Mouse (Mus musculus) MN1 (cell line): ENCODE measurements around the gene Sntg2.
A peak's percentile ranks its signal among the peaks of the same experiment; 100 is the strongest.

ENCODE experiments used
- DNase-seq: peaks from one replicate; pipeline ENCODE4 v3.0.0-alpha.2; 2016; ENCODE audit warnings: low spot score

Sntg2 gene

DNA sequence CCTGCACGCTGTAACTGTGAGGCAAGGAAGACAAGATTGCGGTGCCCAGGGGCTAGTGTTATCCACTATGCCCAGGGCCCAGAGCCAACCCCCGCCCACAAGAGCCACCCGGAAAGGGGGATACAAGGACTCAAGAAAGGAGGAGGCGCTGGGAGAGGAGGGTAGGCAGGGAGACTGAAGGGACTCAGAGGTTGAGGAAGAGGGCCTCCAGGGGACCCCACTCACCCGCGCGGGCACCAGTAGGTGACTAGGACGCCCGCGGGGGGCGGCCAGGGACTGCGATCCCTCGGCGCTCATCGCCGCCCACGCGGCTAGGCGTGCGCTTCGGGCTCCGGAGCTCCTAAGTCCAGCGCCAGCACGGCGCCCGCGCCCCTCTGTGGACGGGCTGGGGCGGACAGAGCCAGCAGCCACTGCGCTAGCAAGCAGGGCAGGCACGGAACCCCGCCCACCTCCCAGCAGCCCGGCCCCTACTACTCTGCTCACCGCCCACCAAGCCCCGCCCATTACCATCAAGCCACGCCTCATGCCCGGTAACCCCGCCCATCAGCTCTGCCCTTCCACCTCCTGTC lies at the start of gene Sntg2:
Gene Sntg2, minus strand, starts transcription at position 443 of the 569 bp plus-strand sequence.
- DNase-seq, result no peak

DNA sequence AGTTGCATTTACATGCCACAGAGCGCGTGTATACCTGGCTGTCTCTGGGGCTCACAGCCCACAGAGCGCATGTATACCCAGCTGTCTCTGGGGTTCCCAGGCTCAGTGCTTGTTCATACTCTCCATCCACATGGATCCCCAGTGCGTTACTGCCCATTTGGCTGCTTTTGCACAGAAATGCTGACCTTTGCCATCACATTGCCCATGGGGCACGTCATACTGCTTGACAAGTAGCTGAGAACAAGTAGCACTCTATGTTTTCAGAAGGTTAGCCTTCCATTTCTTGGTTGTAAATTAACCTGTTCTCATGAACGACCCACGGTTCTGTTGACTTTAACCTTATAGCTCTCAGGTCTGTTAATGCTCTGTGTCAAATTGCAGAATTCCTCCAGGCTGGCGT lies 43.4 kb upstream of the Sntg2 start:
- no peak for DNase-seq

DNA sequence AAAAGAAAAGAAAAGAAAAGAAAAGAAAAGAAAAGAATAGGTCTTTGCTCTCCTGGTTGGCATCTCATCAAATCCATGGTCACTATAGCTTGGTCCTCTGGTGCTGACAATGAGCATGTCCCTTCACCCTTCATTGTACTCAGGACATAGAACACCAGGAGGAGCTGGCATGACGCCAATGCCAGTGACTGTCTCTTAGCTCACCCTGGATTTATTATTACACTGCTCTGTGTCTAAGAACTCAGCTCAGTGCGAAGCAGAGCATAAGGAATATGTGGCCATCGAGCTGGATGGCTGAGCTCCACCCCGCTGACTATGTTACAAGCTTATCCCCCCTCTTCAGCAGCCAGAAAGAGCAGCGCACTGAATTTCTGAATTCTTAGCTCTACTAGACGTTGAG lies 42.8 kb upstream of the Sntg2 start:
- DNase-seq, result no peak

DNA sequence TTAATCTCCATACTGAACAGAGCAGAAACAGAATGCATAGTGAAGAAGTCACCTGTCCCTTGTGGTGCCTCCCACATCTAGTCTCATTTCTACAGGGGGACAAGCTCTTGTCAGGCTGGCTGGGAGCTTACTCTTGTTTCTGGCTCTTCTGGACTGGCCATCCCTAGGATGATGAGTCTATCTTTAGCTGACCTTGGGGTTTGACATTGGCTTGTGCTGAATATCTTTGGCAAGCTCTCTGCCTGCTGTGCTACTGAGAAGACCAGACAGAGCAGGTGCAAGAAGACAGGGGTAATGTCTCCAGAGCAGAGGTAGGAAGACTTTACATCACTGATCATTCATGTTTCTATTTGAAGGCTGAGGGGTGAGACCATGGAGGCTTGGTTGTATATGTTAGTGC lies 29.5 kb upstream of the Sntg2 start:
- DNase-seq, result no peak

DNA sequence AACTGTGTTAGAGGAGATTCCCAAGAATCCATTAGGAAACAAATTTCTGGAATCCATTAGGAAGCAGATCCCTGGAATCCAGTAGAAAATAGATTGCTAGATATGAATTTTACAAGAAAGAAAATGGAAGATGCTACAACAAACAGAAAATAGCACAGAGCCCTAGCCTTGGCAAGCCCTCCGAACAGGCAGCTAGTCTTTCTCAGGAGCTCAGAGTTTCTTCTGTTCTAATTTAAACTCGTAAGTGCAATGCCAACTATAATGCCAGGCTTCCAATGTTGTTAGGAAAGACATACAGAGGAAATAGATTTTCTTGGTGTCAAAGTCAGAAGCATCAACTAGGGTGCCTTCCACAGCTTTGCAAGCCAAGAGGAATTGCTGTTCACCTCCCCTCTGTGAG lies 27.4 kb upstream of the Sntg2 start:
- DNase-seq, result no peak

DNA sequence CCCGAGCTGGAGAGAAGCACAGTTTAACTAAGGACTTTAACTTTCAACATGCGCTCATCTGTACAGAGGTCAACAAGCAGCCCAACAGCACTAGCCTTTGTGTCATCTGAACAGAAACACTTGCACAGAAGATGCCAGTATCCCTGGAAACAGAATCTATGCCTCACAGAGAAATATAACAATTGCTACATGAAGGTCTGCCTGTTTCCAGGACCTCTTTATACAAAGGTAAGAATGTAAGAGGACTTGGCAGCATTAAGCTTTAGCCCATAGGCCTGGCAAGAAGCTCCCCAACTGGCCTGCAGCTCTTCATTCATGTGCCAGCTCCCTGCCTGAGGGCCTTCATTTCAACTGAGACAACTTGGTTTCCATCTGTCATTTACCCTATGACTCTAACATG lies 26.9 kb upstream of the Sntg2 start:
- no peak for DNase-seq

DNA sequence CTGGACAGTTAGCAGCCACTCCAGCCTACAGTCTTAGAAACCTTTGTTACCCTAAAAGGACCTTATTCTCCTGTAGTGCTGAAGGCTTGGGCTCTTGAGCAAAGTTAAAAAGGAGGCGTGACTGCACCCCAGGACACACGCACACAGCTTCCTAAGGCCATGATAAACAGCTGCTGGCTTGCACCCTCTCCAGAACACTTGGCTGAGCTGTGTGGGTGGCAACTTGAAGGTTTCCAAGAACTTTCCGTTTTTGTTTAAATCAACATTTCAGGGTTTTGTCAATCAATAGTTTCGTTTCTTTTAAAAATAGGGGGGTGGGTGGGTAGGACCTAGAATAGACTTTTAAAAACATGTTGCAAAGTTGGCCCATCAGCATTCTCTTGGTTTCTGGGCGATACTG lies 882 bp downstream of the Sntg2 start:
- DNase-seq, result no peak

DNA sequence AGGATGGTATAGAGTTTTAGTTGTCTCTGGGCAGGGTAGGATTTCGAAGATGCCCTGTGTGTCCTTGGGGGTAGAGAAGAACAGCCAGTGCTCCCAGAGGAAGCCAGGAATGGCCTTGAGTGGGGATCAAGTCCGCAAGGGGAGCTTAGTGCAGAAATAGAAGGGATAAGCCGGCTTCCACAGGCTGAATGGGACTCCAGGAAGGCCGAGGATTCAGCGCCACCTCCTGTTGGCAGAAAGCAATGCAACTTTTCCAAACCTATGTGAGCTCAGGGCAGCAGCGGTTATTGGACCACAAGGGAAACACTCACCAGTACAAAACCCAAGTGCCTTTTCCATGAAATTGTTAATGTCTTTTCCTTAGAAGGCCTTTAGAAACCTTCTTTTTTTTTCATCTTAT lies 3.4 kb downstream of the Sntg2 start:
- DNase-seq, result peak; percentile 50

DNA sequence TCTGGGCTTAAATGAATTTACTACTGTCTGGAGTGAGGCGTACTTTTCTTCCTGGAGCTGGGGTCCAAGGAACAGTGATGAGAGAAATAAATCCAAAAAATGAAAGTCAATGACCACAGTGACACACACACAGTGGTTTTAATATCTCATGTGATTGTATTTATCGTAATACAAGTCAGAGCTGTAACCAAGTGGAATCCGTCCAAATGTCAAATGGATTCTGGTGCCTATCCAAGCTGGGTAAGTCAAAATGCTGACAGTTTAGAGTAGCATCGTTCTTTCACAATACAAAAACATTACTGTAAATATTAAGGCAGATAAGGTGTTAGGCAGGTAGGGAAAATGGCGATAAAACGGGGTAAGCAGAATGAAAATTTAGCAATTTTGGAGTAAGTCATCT lies 4.0 kb downstream of the Sntg2 start:
- no peak for DNase-seq

DNA sequence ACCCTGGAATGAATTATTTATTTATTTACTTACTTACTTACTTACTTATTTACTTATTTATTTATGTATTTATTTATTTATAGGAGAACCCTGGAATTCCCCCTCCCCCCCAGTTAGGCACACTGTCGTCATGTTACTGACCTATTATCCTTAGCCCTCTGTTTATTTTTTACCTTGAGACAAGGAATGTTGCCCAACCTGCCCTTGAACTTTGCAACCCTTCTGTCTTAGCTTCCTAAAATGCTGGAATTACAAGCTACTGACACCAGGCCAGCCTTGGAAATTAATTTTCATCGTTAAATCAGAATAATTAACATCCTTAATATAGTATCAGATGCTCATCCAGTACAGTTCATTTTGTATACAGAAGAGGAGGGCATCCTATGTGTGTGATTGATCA lies 10.9 kb downstream of the Sntg2 start:
- DNase-seq, result no peak

DNA sequence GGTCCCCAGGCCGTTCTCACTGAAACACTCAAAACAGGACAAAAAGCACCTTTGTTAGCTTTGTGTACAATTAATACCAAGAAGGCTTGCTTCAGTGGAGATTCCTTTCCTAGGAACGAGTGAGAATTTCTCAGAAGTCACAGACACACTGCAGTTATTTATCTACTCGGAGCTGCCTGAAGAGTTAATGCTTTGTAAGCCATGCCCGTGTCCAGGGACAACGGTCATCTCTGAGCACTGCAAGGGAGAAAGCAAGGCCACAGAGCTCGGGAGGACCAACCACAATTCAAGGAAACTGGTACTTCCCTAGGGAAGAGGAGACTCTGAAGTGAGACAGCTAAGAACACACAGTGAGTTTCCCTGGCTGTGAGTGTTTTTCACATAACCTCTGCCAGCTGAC lies 15.5 kb downstream of the Sntg2 start:
- DNase-seq, result no peak

DNA sequence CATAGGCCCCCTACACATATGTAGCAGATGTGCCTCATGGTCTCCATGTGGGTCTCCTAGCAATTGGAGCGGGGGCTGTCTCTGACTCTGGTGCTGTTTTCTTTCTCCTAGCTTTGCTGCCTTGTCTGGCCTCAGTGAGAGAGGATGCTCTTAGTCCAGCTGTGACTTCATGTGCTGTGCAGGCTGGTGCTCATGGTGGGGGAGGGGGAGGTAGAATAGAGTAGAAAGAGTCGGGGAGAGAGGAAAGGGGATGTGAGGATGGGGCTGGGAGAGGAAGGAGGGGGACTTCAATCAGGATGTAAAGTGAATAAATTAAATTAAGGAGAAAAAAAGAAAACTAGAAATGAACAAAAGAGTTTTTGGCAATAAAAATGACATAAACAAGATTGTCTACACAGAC lies 20.8 kb downstream of the Sntg2 start:
- no peak for DNase-seq

DNA sequence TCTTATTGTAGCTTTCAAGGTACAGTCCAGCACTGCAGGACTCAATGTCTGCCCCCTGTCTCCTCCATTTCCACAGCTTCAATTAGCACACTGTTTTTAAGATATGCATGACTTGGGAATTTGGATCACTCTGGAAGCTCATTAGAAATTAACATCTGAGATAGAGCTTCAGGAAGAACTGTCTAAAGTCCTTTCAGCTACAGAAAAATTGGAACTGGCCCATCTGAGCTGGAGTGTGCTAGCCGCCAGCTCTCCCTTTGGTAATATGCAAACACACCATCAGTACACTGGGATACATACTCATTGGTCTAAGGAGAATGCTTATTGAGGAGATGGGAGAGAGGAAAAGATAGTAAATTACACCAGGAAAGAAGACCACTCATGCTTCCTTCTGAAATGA lies 25.1 kb downstream of the Sntg2 start:
- no peak for DNase-seq

DNA sequence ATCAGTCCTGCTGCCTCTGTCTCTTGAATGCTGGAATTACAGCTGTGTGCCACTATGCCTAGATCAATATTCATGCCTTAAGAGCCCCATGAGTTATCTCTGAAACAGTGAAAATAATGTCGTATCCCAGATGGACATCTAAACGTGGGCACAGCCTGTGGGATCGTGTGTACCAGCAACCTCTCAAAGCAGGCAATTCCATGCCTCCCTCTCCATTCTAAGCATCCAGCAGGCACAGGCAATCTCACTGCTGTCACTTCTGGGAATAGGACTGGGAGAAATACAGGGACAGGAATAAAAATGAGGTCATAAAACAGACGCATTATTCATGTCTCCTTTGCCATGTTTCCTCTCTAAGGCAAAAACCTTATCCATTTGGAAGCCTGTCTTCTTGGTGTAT lies 25.9 kb downstream of the Sntg2 start:
- no peak for DNase-seq

DNA sequence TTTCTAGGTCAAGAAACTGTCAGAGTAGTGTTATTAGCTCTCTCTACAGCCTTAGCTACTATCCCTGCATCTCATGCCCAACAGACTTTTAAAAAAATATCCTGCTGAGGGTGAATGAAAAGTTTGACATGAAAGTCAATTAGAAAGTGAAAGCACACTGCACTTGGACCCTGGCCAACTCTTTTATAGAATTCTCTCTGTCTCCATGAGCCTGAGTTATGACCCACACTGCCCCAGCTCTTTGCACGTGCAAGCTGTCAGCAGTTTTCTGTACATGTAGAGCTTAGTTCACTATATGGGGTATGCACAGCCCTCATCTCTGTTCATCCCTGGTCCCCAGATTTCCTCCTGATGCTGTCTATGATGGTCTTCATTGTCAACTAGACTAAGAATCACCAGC lies 28.4 kb downstream of the Sntg2 start:
- no peak for DNase-seq

DNA sequence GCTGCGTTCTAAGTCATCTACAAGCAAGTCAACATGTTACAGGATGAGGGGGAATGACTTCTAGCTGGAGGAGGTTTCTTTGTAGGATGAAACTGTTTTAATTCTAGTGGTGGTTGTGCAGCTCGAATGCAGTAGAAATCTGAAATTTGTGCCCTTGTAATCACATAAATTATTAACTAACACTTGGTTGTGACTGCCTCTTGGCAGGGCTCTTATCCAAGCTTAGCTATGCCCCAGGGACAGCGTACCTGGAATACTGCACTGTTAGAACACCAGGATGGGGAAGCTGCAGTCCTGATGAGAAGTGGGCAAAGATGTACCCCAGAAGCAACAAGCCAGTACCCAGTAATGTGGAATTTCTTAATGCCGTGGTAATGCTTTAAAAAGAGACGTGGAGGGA lies 36.9 kb downstream of the Sntg2 start:
- DNase-seq, result no peak

DNA sequence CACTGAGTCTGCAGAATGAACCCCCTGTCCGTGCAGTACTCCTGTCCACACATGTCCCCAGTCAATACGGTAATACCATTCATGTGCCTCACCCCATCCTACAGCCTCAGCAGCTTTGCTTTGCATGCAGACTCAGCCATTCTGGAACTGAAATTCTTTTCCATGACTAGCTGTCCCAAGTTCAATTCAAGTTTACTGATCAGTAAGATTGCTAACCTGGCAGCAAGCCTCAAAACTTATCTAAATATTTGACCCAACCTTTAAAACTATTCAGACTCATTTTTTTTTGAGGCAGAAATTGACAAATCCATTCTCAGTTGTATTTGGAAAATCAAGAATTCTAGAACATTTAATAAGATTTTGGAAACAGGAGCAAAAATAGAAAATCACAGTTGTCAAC lies 38.7 kb downstream of the Sntg2 start:
- DNase-seq, result no peak

DNA sequence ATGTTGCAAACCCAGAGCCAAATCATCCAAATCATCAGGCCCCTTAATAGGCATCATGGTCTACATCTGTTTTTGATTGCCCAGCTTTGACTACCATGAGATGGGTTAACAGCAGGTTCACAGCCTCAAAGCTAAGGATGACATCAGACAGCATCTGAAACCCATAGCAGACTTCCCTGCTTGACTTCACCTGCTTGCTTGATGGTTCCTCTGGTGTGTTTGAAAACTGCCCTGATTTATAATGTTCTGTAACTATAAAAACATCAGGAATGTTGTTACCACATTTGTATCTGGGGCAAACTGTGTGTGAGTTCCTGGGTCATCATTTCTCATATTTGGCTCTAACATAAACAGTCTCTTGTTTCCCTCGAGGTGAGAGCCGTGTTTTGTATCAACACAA lies 55.2 kb downstream of the Sntg2 start:
- no peak for DNase-seq

DNA sequence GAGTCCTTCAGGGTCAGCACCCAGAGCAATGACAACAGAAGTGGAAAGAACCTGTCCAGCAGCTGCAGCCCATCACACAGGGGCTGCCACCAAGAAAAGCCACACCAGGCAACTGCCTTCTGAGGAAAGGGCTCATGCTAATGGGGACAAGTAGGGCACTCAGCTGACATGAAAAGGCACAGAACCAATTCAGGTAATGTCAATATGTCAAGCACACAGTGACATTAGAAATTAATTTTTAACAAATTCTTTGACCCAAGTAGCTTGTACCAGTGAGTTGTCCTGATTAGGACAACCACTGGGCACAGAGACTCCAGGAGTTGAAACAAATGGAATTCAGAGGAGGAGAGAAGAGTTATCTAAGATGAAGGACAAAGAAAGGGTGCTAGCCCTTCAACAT lies 60.2 kb downstream of the Sntg2 start:
- DNase-seq, result no peak

DNA sequence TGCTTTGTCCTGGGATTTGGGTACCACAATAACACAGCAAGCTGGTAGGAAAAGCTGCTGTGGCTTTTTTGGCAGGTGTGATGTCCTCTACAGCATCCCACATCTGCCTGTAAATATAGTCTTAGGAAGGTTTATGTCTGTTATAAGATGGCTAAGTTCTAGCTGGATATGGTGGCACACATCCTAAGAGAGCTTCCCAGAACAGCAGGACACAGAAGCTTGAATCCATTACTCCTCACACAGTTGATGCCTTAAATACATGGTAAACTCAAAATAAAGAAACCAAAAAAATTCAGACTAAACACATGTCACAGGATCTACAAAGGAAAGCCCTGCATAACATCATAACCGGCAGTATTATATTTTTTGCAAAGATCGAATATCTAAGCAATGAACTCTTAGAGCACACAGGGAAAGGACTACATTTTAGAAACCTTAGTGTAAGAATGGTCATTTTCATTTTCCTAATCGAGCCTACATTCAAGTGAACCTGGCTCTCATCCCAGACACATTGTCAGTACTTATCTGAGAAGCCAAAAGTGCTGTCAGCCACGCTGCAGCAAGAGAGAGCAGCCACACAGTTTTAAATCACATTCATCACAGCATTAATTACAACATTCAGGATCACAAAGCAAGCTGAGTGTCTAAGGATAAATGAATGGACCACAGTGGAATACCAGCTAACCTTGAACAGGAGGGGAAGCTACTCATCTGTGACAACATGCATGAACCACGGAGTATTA lies 64.8 kb downstream of the Sntg2 start:
- no peak for DNase-seq

DNA sequence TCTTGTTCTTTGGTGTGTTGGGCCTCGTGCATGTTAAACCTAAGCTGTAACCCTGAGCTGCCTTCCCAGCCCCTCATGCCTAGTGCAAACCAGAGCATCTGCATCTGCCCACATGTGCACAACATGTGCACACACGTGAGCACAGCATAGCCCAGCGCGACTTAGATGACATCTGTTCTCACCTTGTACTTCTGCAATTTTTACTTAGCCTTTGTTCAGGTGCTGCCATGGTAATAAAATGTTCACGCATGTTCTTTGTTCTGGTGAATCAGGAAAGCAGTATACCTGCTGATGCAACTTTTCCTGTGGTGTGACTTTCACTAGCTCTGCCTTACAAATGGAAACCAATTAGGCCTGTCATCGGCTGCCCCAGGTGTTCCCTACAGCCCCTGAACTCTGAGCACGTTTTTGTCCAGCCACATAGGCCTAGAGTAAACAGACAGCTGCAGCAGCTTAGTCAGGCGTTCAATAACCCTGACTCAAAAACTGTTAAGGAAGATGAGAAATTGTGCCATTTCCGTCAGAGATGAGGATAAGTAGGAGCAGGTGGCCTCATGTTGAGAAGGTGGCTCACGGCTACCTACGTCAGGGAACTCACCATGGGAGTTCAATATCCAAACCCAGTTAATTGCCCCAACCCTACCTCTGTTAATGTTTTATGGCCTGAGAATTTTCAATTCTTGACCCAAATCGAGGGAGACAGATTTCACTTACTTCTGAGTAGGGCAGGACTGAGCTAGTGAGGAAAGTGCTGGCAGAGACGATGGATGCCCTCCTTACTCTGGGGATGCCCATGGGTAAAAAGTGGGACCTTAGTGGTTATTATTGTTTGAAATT lies 80.2 kb downstream of the Sntg2 start:
- DNase-seq, result no peak

DNA sequence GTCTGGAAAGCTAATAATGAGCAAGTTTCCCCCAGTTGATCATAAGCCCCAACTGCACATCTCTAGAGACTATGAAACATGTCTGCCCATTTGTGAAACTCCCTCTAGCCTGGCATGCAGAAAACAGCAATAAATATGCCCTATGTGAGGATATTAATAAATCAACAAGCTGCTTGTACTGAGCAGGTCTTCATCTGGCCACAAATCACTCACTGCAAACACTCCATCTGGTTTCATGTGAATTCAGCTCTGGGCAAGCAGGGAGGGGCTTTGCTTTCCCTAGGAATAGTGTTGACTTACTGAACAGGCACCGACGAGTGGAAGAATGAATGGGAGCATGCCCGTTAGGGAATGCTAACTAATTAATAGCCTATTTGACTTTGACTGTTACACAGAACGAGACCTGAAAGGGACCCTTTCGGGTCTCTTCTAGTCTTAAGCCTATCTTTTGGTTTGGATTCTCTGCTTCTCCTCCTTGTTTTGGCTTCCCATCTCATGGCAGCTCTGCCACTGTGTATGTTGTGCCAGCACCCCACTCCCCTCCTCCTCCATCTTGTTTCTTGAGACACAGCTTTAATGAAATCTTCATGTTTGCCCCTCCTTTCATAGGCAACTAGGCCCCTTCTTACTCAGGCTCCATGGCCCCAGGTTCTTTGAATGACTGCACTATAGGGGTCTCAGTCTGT lies 86.1 kb downstream of the Sntg2 start:
- no peak for DNase-seq

DNA sequence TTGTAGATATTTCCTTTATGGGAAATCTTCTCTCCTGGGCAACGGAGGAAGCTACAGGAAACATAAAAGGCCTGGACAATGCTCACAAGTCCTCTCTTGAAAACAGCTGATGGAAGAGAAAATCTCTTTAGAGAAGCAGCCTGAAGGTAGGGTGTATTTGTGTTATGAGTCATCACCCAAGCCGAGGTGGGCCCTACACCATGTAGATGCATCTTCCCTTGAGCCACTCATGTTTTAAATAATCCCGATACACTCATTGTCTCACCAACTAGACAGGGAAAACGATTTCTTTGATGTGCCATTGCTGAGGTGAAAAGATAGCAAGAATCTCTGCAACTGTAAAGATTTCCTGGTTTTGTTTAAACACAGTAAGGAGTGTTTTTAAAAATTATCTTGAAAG lies 89.4 kb downstream of the Sntg2 start:
- DNase-seq, result no peak
